Comparison of ENCODE assay signal across 16 mouse cellular contexts in the genomic region with DNA sequence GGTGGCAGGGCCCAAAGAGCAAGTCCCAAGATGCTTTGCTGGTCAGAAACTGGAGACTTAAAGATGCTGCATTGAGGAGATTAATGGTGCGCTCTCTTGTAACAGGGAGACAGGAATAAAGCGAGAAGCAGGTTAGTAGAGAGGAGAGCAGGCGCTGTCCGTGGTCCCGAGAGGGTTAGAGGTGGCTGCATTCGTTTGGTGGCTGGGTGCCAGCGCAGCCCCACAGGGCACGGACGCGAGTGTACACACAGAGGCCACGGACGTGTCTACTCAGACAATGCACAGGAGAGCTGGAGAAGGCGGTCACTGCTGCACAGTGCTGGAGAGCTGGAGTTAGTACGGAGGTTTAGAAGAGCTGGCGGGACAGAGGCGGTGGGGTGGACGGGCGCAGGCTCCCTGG.
"Had no signal": no experiment of that assay in that cellular context is flagged by ENCODE, and none has a peak within 500 bp of the region (broad histone marks: within the 10 kb centered on the region; RNA-seq: fewer than 3 reads in every experiment).

No protein-coding gene starts in this region.

- H3K4me1 ChIP-seq: liver, embryonic 13.5 days; lung, embryonic 15.5 days; megakaryocyte, embryonic 14.5 days; midbrain, embryonic 15.5 days had no signal

- H3K27me3 ChIP-seq: limb, embryonic 12.5 days; liver, embryonic 13.5 days; lung, embryonic 15.5 days; megakaryocyte, embryonic 14.5 days; midbrain, embryonic 15.5 days had no signal

- H3K9me3 ChIP-seq: limb, embryonic 12.5 days; liver, embryonic 13.5 days; lung, embryonic 15.5 days; megakaryocyte, embryonic 14.5 days; midbrain, embryonic 15.5 days had no signal

- H3K4me2 ChIP-seq: limb, embryonic 12.5 days; liver, embryonic 13.5 days; lung, embryonic 15.5 days; midbrain, embryonic 15.5 days had no signal

- H3K27ac ChIP-seq: kidney, postnatal 0 days; limb, embryonic 12.5 days; liver, embryonic 13.5 days; lung, embryonic 15.5 days; macrophage; midbrain, embryonic 15.5 days had no signal

- DNase-seq: kidney, adult 11 months; kidney, adult 9 months; kidney, postnatal 36 days; layer of hippocampus, adult 9-11 months; liver; liver, embryonic 13.5 days; liver, postnatal 0 days; lung, postnatal 14 days; right cerebral cortex, adult 18-20 months; thymus, postnatal 36 days had no signal

- ATAC-seq: liver, postnatal 0 days; midbrain, embryonic 15.5 days had no signal

- H3K4me3 ChIP-seq: limb, embryonic 12.5 days; liver, embryonic 13.5 days; lung, embryonic 15.5 days; megakaryocyte, embryonic 14.5 days; midbrain, embryonic 15.5 days had no signal

- H3K9ac ChIP-seq: limb, embryonic 12.5 days; liver, embryonic 13.5 days; liver, postnatal 0 days; lung, embryonic 15.5 days; midbrain, embryonic 15.5 days had no signal
